Mouse (Mus musculus) lung, postnatal 0 days (tissue): ENCODE measurements at regions not wholly inside any gene's neighbourhood (a gene's known extent, or its start where the extent isn't known, plus 50 kb on each side); places are given as distances from the start of the nearest gene placed in this dataset.
A peak's percentile ranks its signal among the peaks of the same experiment; 100 is the strongest.

Experiments used
- CTCF ChIP-seq: IDR thresholded peaks from 2 replicates; pipeline ENCODE4 v1.5.1; 2016; ENCODE audit warnings: antibody characterized with exemption, mild to moderate bottlenecking
- EP300 ChIP-seq: IDR thresholded peaks from 2 replicates; pipeline ENCODE4 v1.6.1; 2016; ENCODE audit warnings: antibody characterized with exemption, mild to moderate bottlenecking, control low read depth

DNA sequence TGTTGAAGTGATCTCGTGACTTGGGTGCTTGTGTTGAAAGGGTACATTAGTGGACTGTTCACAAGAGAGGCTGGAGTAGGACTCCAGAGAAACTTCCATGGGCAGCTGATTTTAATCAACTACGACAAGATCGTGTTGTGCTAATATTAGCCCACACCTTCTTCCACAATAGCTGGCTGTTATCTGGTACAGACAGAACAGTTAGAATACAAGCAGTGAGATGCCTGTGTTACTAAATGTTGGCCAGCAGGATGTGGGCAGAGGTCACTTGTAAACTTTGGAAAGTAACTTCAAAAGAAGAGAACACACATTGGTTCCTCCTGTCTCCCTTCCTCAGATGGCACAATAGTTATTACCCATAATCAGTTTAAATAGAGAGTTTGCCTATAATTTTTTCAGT is 57.0 kb upstream of the Ctla4 start:
- TF ChIP-seq CTCF (0 out of 2 replicates have a peak, but pooled peaks have one; percentile 16), EP300 (peak; percentile 71; the same call in 1 of the 2 replicates)
